Mouse (Mus musculus) heart, adult 9 months (tissue): Measurements from ENCODE around the gene Galnt18.

Experiments used
- DNase-seq, 2 experiments: peaks; one replicate each; pipeline ENCODE4 v3.0.0; 2022; ENCODE audit warnings: low spot score in 2 of 2

Galnt18 gene

DNA sequence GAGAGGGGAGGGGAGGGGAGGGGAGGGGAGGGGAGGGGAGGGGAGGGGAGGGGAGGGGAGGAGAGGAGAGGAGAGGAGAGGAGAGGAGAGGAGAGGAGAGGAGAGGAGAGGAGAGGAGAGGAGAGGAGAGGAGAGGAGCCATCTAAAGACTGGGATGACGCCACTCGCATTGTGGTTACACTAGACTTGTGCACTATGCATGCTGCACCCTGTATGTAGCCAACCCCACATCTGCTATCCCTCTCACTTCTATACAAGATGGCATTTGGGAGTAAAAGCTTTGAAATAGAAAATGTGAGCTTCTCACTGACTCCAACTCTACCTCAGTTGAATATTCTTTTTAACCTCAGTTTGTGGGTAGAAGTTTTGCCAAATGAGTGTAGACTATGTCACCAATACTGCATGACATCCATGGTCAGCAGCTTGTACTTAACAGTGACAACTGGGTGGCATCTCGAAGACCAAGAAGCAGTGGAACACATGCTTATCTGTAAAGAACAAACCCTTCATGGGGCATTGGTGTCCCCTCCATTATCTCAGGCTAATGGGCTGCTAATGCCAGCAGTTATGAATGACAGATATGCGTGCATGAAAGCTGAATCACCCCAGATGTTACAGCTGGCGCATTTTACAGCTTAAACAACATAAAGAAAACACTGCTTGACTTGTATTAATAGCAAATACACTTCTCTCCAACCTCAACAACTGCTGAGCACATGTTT, 65.0 kb downstream of the Galnt18 start:
- no peak for DNase-seq

DNA sequence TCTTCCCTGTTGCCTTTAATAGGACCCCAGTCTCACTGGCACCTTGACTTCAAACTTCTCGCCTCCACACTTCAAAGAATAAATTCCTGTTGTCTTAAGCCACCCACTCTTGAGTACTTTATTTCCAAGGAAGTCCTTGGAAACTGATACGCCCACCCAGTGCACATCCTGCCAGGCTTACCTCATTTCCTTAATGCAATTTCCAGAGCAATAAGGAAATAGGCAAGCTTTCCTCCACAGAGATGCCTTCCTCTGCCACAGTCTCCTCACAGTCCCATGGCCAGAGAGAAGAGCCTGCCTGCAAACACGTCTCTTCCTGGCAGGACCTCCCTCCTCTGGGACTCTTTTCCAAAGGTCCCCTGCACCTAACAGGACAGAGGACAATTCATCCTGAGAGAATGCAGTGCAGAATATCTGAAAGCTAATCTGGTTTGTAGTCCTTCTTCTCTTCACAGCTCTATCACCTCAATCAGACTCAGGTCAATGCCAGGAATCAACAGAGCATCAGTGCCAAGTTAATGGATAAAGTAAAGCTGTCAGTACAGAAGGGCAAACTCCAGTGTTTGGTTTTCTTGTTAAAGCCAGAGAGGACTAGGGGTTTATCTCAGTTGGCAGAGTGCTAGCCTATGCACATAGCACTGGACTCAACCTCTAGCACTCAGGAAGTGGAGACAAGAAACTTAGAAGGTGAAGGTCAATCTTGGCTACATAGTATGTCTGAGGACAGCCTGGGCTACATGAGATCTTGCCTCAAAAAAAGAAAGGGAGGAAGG, 65.8 kb downstream of the Galnt18 start:
- peak; percentile 42 to 72 for DNase-seq

DNA sequence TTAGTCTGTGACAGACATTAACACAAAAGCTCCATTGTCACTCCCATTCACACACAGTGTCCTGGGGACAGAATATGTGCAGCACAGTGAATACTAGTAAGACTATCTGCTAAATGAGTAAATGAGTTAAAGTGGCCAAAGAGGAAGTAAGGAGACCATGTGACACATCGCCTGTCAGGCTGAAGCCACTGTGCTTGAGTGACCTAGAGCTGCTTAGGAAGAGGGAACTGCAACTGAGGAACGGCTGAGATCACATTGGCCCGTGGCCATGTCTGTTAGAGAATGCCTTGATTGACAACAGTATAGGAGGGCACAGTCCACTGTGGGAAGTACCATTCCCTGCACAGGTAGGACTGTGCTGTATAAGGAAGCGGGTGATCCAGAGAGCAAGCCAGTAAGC, 67.0 kb downstream of the Galnt18 start:
- DNase-seq = no peak

DNA sequence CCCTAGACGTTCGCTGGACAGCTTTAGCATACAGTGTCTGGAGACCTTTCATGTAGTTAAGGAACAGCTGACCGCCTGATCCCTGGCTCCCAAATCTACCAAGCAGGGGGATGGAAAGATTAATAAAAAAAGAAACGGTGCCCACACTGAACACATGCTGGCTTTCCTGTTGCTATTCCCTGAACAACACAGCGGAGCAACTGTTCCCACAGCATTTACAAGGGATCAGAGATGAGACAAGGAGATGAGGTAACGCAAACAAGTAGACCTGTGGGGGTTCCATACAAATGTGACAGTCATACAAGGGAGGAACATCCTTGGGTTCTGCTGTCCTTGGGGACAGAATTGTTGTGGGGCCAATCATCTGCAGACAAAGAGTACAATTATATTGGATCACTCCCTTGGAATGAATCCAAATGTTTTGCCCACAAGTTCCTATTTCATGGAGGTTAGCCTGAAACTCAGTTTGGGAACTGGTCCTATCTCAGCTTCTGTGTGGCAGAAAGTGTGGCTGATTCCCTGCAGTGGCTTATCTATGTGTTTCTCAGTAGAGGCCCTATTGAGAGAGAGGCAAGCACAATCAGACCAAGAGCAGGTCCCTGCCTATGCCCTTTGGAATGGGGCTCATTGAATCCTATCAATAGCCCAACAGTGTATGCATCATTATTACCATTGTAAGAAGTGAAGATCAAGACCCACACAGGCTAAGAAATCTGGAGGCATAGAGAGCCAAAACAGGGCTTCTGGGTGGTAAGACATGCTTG, 68.5 kb downstream of the Galnt18 start:
- no peak for DNase-seq

DNA sequence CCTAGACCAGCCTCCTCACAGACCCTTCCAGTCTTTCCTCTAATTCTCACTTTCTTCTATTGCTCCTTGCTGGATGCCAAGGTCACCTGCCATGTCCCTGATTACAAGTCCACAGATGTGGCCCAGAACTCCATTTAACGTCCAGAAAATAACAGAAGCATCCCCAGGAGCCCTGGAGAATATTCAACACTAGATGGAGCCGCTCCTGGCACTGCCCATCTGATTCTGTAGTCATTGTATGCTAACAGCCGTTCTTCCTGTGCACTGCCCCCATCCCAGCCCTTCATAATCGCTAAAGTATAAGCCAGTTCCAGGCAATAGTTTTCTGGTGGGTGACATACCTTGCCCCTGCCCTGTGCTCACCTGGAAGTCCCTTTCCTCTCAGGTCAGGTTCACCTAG, 69.5 kb downstream of the Galnt18 start:
- no peak for DNase-seq

DNA sequence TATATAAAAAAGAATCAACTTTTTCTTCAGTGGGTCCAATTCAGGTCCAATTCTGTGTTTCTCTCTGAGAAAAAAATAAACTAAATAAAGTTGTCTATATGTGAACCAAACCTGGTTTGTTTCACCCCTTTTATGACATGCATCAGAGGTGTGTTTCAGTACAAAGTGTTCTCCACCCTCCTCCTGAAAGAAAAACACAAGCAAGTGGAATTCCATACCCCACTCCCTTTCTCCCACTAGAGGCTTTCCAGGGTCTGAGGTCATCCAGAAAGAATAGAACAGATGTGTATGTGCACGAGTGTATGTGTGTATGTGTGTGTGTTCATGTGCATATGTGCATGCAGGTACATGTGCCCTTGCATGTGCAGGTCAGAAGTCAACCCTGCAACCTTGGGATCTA, 71.2 kb downstream of the Galnt18 start:
- no peak for DNase-seq

DNA sequence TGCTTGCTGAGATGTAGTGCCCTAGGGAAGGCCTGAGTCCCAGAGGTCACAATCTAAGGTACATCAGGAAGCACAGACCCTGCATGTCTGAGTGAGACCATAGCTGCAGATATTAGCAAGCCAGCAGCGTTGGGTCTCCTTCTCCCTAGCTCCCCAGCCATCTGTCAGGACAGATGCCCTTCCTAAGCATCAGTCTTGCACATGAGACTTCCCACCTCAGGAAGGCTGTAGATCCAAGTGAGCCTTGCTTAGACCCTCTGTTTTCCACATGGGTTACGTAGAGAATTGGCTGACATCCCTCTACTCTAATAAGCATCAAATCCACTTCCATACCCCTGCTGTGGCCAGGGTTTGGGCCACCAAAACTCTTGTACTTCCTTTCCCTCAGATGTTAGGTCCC, 76.8 kb downstream of the Galnt18 start:
- no peak for DNase-seq

DNA sequence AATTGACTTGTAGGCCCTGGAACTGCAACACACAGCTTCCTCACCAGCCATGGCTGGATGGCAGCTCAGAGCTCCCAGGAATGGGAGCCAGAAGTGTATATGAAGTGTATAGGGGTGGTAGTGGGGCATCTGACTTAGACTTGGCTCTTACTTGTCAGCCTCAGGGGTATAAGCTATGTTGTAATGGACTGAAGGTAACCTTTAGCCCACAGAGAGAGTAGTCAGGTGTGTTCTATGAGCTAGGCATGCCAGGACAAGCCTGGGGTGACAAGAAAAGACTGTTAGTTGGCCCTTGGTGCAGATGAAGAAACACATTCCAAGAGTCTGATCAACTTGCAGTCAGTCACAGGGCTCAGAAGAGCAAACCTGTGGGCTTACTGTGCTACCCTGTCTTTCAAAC, 78.0 kb downstream of the Galnt18 start:
- no peak for DNase-seq

DNA sequence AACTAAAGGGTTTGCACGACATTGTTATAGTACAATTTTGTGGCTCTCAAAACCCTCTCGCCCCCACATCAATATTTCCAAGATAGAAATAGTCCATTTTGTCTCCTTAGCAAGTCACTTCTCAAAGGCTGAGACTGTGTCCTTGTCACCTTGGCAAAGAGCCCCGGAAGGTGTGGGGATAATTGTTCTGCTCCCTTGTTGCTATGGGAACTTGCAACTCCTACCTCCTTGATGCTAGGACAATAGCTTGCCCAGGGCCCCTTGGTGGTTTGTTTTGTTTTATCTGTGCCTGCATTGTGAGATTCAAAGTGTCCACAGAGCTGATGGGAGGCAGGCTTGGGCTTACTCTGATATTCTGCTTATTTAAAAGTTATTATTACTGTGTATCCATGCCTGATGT, 80.3 kb downstream of the Galnt18 start:
- DNase-seq = no peak

DNA sequence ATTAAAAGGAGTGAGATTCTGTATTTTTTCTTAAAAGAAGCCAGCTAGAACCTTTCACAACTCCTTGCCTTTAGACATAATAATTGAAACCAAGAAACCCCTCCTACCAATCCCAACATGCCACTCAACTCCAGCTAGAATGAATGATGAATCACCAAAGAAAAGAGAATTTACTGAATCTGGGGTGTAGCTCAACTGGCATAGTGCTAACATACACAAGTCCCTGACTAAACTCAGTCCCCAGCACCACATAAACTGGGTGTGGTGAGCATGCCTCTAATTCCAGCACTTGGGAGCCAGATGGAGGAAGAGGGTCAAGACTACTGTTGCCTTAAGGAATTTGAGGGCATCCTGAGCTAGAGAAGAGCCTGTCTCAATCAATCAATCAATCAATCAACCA, 83.6 kb downstream of the Galnt18 start:
- no peak for DNase-seq

DNA sequence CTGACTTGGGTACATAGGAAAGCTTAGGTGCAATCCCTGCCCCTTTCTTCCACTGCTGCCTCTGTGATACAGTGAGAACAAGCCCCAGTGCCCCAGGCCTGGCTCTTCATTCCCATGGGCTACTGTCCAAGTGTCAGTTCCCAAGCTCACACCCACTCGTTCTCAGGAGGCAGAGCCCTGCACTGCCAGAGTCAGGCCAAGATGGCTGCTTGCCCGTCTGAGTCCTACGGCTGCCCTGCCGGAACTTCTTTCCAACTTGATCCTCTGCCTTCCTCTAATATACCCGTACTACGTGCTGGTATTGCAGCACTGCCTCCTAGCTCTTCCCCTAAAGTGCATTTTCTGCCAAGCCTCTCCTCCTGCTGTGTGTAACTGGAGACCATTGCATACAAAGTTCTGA, 85.5 kb downstream of the Galnt18 start:
- DNase-seq = peak; percentile 75 to 76

DNA sequence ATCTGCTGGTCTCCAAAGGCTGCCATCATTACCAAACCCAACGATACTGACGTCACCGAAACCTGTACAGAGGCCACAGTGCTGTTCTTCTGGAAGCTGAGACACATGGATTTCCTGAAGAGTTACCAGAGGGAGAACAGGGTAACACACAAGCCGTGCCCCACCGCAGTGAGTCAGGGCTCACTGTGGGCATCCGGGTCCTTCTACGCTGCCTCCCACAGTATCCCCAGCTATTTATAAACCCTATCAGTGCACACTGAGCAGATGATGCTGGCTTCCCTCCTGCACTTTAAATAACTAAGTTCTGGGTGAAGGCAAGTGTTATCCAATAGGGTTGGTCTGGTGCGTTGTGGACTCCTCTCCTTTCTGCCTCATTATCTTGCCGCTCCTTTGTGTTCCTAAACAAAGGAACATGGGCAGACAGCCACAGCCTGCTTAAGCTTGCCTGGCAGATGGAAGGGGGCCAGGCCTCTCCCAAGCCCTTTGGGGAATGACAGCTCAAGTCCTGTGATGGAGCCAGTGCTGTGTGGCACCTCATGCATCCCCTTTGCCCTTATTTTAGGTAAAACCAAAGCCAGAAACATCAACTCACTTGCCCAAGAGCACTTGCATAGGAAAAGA, 87.0 kb downstream of the Galnt18 start:
- peak; percentile 80 to 84 for DNase-seq

DNA sequence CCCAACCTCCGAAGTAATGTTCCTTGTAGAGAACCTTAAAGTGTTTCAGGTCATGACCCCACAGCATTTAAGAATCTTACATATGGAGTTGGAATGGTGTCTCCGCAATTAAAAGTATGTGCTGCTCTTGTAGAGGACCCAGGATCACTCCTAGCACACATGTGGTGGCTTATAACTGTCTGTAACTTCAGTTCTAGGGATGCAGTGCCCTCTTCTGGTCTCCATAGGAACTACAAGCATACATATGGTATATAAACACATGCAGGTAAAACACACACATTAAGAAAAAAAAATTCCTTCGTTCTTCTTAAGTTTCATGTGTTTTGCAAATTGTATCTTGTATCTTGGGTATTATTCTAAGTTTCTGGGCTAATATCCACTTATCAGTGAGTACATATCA, 99.7 kb downstream of the Galnt18 start:
- DNase-seq = no peak

DNA sequence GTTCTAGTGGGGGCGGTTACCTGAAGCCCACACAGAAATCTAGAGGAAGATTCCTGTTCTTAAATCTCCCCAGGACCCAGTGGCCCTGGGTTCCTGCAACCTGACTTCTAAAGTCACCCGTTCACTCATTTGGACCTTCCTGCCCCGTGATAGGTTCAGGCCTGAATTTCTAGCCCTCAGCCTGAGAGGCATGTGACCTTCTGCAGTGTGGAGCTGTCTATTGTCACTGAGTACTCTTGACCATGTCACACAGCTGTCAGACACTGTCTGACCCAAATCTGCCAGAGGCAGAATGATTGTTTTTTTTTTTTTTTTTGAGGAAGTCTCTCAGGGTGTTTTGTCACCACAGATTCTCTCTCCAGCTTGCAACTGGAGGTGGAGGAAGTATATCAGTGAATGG, 103.3 kb downstream of the Galnt18 start:
- peak; percentile 18 to 20 for DNase-seq

DNA sequence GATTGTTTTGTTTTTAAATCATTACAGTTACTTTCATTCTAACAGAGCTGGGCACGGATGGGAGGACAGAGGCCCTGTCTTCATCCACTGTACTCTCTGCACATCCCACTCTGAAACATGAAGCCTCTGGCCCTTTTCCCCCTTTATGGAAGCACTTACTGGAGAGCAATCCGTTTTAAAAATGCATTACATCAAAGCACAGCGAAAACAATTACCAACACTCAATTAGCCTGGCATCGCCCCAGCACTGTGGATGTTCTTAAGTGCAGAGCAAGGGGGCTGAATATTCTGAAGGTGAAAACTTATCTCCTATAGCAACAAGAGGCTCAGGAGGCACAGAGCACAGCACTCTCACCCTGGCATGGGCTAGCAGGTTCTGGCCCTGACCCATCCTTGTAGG, 107.3 kb downstream of the Galnt18 start:
- DNase-seq = no peak

DNA sequence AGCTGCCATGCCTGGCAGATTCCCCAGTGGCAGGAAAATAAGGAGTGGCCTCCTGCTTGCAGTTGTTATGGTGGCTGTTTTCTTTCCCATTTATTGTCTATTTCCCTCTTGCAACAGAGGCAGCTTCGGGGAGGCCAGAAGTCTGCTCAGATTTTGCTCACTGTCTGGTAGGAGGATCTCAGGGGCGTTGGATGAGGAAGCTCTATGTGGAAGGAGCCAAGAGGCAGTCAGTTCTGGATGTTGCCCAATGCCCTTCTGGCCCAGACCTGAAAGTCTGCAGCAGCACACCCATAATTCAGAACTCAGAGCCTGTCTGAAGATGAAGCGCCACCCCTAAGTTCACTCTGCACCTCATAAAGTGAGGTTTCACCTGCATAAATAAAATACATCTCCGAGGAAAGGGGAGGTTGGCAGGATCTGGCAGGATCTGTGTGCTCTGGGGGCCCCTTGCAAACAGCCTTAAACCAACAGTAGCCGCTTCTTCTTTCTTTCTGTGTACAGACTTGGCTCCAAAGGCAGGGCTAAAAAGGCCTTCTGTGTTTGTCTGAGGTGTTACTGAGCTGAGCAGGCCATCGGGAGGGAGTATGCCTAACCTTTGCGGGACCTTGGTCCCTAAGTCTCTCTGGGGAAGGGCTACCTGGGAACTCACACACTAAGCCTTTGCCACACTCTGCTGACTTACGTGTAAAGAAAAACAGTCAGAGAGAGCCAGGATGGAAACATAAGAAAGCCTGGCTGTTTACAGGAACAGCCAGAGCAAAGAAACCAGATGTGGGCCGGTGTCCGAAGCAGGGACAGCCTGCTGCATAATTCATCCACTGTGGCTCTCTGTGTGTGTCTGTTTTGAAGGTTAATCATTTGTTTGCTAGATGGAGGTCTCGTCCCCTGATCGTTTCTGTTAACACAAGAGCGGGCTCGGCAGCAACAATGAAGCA, 116.4 kb downstream of the Galnt18 start:
- no peak for DNase-seq

DNA sequence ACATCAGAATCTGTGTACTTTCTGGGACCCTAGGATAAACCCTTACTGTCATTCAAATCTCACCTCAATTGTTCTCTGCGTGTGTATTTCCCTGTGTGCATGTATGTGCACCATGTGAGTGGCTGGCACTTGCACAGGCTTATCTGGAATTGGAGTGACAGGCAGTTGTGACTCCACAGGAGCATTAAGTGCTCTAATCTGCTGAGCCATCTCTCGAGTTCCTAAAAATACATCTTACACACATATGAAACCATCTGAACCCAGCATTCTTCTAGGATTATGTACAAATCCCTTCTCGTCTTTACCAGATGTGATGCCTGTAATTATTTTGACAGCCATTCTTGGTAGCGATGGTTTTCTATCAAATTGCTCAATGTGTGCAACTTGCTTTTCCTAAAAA, 121.2 kb downstream of the Galnt18 start:
- DNase-seq = no peak

DNA sequence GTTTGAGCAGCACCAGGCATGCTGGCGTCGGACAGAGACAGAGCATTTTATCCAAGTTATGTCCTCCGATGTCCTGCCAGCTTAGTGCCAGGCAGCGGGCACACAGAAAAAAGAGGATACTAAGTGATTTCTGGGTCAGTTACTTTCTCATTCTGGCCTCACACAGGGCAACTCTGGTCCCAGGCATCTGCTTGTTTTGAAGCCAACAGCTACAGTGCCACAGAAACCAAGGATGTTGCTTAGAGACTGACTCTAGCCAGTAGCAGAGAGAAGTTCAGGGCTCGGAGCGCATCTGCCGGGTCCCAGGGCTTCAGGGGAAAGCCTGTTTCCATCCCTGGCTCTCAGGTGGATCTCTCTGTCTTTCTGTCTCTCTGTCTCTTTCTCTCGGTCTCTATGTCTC, 124.8 kb downstream of the Galnt18 start:
- no peak for DNase-seq

DNA sequence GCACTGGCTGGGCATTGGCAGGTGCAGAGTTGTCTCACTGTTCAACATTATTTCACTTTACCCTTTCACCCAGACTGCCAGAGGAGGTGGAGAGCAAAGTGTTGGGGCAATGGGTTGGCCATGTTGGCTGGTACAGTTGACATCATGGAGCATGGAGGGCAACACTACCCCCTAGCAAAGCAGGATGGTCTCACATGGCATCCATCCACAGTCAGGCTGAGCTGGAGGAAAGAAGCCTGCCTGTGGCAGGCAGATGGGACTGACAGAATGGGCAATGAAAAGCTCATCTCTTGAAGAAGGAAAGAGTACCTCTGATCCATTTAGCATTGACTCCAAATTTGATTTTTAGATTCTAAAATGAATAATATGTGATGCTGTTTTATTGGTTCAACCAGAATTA, 125.3 kb downstream of the Galnt18 start:
- DNase-seq = no peak

DNA sequence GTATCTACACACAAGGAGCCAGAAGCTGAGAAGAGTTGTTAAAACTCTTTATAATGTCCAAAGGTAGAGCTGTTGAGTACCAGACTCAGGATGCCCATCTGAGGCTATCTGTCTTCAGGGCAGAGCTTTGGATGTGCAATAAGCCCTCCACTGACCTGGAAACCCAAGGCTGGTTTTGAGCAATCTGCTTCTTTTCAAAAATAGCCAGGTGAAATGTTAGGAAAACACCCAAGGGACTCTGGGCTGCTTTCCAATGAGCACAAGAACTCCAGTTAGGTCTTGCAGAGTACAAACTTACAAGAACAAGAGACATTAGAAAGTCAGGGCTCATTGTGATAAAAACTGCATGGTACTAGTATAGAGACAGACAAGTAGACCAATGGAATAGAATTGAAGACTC, 135.4 kb downstream of the Galnt18 start:
- no peak for DNase-seq

DNA sequence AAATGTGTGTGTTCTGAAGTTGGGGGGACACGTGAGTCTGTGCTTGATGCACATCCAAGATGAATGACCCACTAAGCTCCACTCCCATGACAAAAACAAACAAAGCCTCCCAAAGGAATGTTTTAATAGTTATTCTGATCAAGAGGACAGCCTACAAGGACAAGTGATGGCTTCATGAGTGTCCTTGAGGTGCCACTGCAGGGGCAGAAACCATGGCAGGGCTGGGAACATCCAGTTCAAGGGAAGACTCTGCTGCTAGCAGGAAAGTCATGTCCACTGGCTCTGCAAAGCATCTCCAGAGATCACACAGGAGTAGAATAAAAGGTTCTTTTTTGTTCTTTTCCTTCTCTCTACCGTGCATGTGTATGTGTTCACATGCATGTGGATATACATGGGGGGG, 140.9 kb downstream of the Galnt18 start:
- no peak for DNase-seq
